Mouse (Mus musculus) lung, postnatal 0 days (tissue): Measurements from ENCODE around the gene Pip4k2a.

ENCODE experiments used
- CTCF ChIP-seq: IDR thresholded peaks from 2 replicates; pipeline ENCODE4 v1.5.1; 2016; ENCODE audit warnings: antibody characterized with exemption, mild to moderate bottlenecking
- EP300 ChIP-seq: IDR thresholded peaks from 2 replicates; pipeline ENCODE4 v1.6.1; 2016; ENCODE audit warnings: antibody characterized with exemption, mild to moderate bottlenecking, control low read depth

DNA sequence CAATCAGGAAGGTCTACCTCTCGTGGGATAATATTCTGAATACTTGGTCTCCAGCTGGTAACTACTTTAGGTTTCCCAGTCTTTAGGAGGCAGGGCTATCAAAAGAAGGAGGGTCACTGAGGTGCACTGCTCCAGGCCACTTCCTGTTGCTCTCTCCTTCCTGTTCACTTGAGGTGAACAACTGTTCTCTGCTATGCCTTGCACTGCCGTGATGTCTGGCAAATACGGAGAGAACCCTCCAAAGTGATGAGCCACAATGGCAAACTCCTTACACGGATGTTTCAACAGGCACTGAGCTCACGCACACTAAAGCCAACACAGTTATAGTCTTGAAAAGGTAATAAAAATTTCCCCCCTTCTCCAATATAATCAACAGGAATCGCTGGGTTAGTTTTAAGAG, 15.3 kb downstream of the Pip4k2a start:
- TF ChIP-seq CTCF (no peak), EP300 (no peak)
